Mouse (Mus musculus): ENCODE results near the gene Aig1. TPM values are rescaled to one million over a fixed set of nuclear protein-coding genes. Genes with fewer than 3 reads are reported as not detected.
A peak's percentile ranks its signal among the peaks of the same experiment; 100 is the strongest.

The Aig1 gene
- total and polyA plus RNA-seq, 3 experiments = 54.5 to 71.0 (median 62.8) TPM

DNA sequence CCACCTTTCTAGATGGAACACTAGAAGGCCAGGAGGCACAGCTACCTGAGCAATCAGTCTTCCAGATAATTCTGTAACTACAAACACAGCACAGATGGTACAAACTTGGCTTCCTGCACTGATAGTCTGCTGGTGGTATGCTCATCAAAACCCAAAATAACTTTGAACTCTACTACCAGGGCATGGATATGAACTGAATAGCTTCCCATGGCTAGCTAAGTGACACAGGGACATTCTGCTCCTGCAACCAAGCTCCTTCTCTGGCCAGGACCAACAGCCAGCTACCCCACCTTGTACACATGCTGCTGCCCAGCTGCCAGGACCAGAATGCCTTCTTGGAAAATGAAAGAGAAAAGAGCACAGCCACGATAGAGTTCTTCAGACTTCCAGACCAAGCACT, 60.5 kb downstream of the Aig1 start:
- Histone ChIP-seq H3K27me3 (ENCODE audit: control insufficient read depth, insufficient read depth, low read length) (no peaks in the 10 kb centered on the region), H3K36me3 (ENCODE audit: control insufficient read depth, insufficient read depth, low read length) (peaks cover 2% of the 10 kb centered on the region), H3K4me1 (ENCODE audit: control insufficient read depth, insufficient read depth, low read length) (no peaks in the 10 kb centered on the region), H3K4me3 (no peak overlapping the region), H3K27ac (peak overlapping the region; percentile 44), H3K79me2 (replicated peaks; ENCODE audit: control insufficient read depth, insufficient read depth, low read length) (no peaks in the 10 kb centered on the region; the same call in 1 of the 2 replicates), H3K9ac (ENCODE audit: low read depth, low read length) (no peak overlapping the region)
- peak in 1 of 2 experiments; percentile 49 for DNase-seq
- WGBS = 50% methylated on average over 1 of the region's 1 CpGs
- intact Hi-C loops (cut with DNase I) = no loop called here
- TF ChIP-seq POLR2A (IDR thresholded peaks at IDR 0.05; ENCODE audit: insufficient read depth, low read depth, low read length) (no peak), EP300 (IDR thresholded peaks at IDR 0.05; ENCODE audit: insufficient read depth, low read depth, low read length) (no peak), CTCF (IDR thresholded peaks at IDR 0.05) (no peak)

DNA sequence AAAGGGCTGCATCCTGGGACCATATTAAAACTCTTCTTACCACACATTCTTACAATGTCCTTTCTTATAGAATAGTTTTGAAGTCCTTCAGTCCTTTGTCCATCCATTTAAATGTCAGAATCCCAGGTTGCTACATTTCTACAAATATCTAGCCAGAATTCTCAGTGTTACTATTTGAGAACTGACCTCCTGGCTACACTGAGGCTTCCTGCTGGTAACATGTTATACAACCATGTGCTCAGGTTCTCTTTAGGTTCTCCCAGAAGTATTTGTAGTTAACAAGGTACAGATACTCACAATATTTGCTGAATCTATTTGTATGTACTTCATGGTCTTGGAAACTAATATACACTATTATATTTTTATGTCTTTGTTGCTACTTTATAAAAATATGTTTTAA, 62.0 kb downstream of the Aig1 start:
- Histone ChIP-seq H3K4me3 (no peak overlapping the region), H3K27me3 (ENCODE audit: control insufficient read depth, insufficient read depth, low read length) (no peaks in the 10 kb centered on the region), H3K9ac (ENCODE audit: low read depth, low read length) (no peak overlapping the region), H3K27ac (no peak overlapping the region), H3K36me3 (ENCODE audit: control insufficient read depth, insufficient read depth, low read length) (peaks cover 2% of the 10 kb centered on the region), H3K79me2 (replicated peaks; ENCODE audit: control insufficient read depth, insufficient read depth, low read length) (no peaks in the 10 kb centered on the region; the same call in 1 of the 2 replicates), H3K4me1 (ENCODE audit: control insufficient read depth, insufficient read depth, low read length) (no peaks in the 10 kb centered on the region)
- intact Hi-C loops (cut with DNase I) = no loop called here
- no peak for TF ChIP-seq CTCF (IDR thresholded peaks at IDR 0.05)
- no peak for TF ChIP-seq EP300 (IDR thresholded peaks at IDR 0.05; ENCODE audit: insufficient read depth, low read depth, low read length)
- TF ChIP-seq POLR2A (IDR thresholded peaks at IDR 0.05; ENCODE audit: insufficient read depth, low read depth, low read length) = no peak
- DNase-seq = no peak

DNA sequence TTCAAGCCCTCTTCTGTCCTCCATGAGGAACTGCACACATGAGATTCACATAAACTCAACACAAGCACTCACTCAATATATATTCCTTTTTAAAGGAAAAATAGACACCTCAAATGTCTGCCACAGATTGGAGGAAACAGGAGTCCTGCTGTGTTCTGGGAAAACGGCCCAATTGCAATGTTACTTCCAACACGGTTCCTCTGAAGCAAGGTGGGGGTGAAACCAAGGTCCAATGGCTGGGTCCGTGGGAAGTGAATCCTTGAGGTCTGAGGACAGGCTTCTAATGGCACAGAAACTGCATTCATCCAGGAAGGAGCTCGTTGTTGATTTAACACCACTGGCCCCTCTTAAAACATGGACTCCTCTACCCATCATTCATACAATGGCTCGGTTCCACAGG, 67.5 kb downstream of the Aig1 start:
- intact Hi-C loops (cut with DNase I) = no loop called here
- WGBS = 95% methylated on average over 5 of the region's 5 CpGs
- H3K4me1 ChIP-seq (ENCODE audit: control insufficient read depth, insufficient read depth, low read length) = no peaks in the 10 kb centered on the region

DNA sequence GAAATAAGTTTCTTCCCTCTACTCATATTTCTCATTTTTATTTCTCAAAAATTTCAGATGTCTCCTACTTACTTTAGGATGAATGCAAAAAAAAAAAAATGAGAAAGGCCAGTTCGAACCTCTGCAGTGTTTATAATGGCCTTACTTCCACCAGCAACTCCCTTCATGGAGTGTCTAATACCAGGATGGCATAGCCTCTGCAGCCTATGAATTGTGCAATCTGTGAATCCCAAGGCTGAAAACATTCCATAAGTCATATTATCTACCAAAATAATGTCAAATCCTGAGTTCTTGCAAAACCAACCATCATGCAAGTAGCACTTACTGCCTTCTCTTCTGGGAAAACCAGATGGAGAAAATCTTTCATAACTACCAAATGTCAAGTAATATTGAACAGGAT, 75.3 kb downstream of the Aig1 start:
- DNase-seq = no peak
- no peaks in the 10 kb centered on the region for H3K79me2 ChIP-seq (replicated peaks; ENCODE audit: control insufficient read depth, insufficient read depth, low read length)
- WGBS = 96% methylated on average over 1 of the region's 1 CpGs
- H3K4me3 ChIP-seq = no peak overlapping the region
- intact Hi-C loops (cut with DNase I) = no loop called here
- no peak overlapping the region for H3K9ac ChIP-seq (ENCODE audit: low read depth, low read length)
- H3K4me1 ChIP-seq (ENCODE audit: control insufficient read depth, insufficient read depth, low read length) = no peaks in the 10 kb centered on the region
- H3K36me3 ChIP-seq (ENCODE audit: control insufficient read depth, insufficient read depth, low read length) = no peaks in the 10 kb centered on the region; the same call in 1 of the 2 replicates
- H3K27me3 ChIP-seq (ENCODE audit: control insufficient read depth, insufficient read depth, low read length) = no peaks in the 10 kb centered on the region
- H3K27ac ChIP-seq = no peak overlapping the region
- TF ChIP-seq EP300 (IDR thresholded peaks at IDR 0.05; ENCODE audit: insufficient read depth, low read depth, low read length) = no peak
- TF ChIP-seq POLR2A (IDR thresholded peaks at IDR 0.05; ENCODE audit: insufficient read depth, low read depth, low read length) = no peak
- no peak for TF ChIP-seq CTCF (IDR thresholded peaks at IDR 0.05)

More for the DNA sequence above, 67.5 kb downstream of the Aig1 start:
- DNase-seq = no peak
- no peak overlapping the region for H3K27ac ChIP-seq
- H3K27me3 ChIP-seq (ENCODE audit: control insufficient read depth, insufficient read depth, low read length) = no peaks in the 10 kb centered on the region
- H3K79me2 ChIP-seq (replicated peaks; ENCODE audit: control insufficient read depth, insufficient read depth, low read length) = no peaks in the 10 kb centered on the region; the same call in 1 of the 2 replicates
- H3K4me3 ChIP-seq = no peak overlapping the region
- H3K36me3 ChIP-seq (ENCODE audit: control insufficient read depth, insufficient read depth, low read length) = no peaks in the 10 kb centered on the region; the same call in 1 of the 2 replicates
- H3K9ac ChIP-seq (ENCODE audit: low read depth, low read length) = no peak overlapping the region
- no peak for TF ChIP-seq CTCF (IDR thresholded peaks at IDR 0.05)
- no peak for TF ChIP-seq EP300 (IDR thresholded peaks at IDR 0.05; ENCODE audit: insufficient read depth, low read depth, low read length)
- no peak for TF ChIP-seq POLR2A (IDR thresholded peaks at IDR 0.05; ENCODE audit: insufficient read depth, low read depth, low read length)

DNA sequence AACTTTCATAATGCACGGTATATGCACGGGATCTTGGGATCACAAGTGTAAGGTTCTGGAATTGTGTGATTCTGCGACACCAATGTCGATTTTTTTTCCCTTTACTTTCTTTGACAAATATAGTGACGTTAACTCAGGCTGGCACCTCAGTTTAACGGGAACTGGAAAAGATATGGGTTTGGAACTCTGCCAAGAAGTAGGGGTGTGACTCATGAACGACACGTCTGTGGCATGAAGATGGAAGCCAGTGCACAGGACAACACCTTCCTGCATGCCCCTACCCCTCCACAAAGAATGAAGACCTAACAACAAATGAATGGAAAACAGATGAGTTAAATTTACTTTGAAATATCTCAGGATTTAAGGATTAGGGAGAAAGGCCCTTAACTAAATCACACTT, 76.0 kb downstream of the Aig1 start:
- H3K4me1 ChIP-seq (ENCODE audit: control insufficient read depth, insufficient read depth, low read length) = no peaks in the 10 kb centered on the region
- no peaks in the 10 kb centered on the region for H3K27me3 ChIP-seq (ENCODE audit: control insufficient read depth, insufficient read depth, low read length)
- H3K27ac ChIP-seq = no peak overlapping the region
- no peak for DNase-seq
- 43% methylated on average over 8 of the region's 8 CpGs for WGBS
- TF ChIP-seq POLR2A (IDR thresholded peaks at IDR 0.05; ENCODE audit: insufficient read depth, low read depth, low read length) = no peak
- TF ChIP-seq CTCF (IDR thresholded peaks at IDR 0.05) = no peak
- TF ChIP-seq EP300 (IDR thresholded peaks at IDR 0.05; ENCODE audit: insufficient read depth, low read depth, low read length) = no peak
- no peaks in the 10 kb centered on the region for H3K79me2 ChIP-seq (replicated peaks; ENCODE audit: control insufficient read depth, insufficient read depth, low read length)
- no peak overlapping the region for H3K9ac ChIP-seq (ENCODE audit: low read depth, low read length)
- H3K4me3 ChIP-seq = no peak overlapping the region
- H3K36me3 ChIP-seq (ENCODE audit: control insufficient read depth, insufficient read depth, low read length) = no peaks in the 10 kb centered on the region; the same call in 1 of the 2 replicates
- intact Hi-C loops (cut with DNase I) = no loop called here

DNA sequence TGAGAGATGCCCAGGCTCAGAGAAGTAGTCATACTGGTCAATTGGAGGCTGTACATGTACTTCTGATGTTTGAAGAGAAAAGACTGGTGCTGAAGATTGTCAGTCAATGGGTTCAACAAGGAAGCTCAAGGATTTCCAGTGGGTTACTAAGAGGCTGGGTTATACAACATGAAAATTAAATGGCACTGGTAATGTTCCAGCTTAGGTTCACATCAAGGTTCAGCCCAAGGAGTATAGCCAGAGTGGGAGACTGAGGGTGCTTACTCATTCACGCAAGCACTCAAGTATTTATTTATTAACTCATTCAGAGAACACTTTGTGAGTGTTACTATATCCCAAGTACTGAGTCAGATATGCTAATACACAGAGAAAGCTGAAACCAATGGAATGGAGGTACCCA, 79.2 kb downstream of the Aig1 start:
- TF ChIP-seq CTCF (IDR thresholded peaks at IDR 0.05) (no peak), EP300 (IDR thresholded peaks at IDR 0.05; ENCODE audit: insufficient read depth, low read depth, low read length) (no peak), POLR2A (IDR thresholded peaks at IDR 0.05; ENCODE audit: insufficient read depth, low read depth, low read length) (no peak)
- H3K9ac ChIP-seq (ENCODE audit: low read depth, low read length) = no peak overlapping the region
- H3K27ac ChIP-seq = no peak overlapping the region
- H3K4me1 ChIP-seq (ENCODE audit: control insufficient read depth, insufficient read depth, low read length) = no peaks in the 10 kb centered on the region
- no peaks in the 10 kb centered on the region for H3K79me2 ChIP-seq (replicated peaks; ENCODE audit: control insufficient read depth, insufficient read depth, low read length)
- H3K36me3 ChIP-seq (ENCODE audit: control insufficient read depth, insufficient read depth, low read length) = no peaks in the 10 kb centered on the region; the same call in 1 of the 2 replicates
- WGBS = 97% methylated on average over 1 of the region's 1 CpGs
- intact Hi-C loops (cut with DNase I) = no loop called here
- DNase-seq = no peak
- H3K4me3 ChIP-seq = no peak overlapping the region
- no peaks in the 10 kb centered on the region for H3K27me3 ChIP-seq (ENCODE audit: control insufficient read depth, insufficient read depth, low read length)
